Mouse (Mus musculus) liver, postnatal 0 days (tissue): Measurements from ENCODE around the gene Ttc7. TPM values are rescaled to one million over a fixed set of nuclear protein-coding genes. Genes with fewer than 3 reads are reported as not detected.

ENCODE experiments used
- ATAC-seq: fragments of 200-750 bp; cut with Nextera tagmentation; 2 replicates; pipeline ENCODE4 v1.8.0; 2017; ENCODE audit warnings: mild to moderate bottlenecking, moderate library complexity
- DNase-seq: peaks from one replicate; pipeline ENCODE4 v3.0.0-alpha.2; 2016
- H3K27ac ChIP-seq: fragments of 300-500 bp; sonication (generic); 2 replicates; pipeline ENCODE4 v1.5.1; 2014; ENCODE audit warnings: antibody characterized with exemption, moderate library complexity, mild to moderate bottlenecking, low read depth
- H3K27me3 ChIP-seq: fragments of 300-500 bp; sonication (generic); 2 replicates; pipeline ENCODE4 v1.6.1; 2014; ENCODE audit warnings: low read length, control low read depth, mixed read lengths; ENCODE audit not compliant: insufficient read depth
- H3K36me3 ChIP-seq: fragments of 300-500 bp; sonication (generic); replicated peaks from 2 replicates; pipeline ENCODE4 v1.6.1; 2014; ENCODE audit warnings: mild to moderate bottlenecking, control low read depth, low read length, moderate library complexity, mixed read lengths; ENCODE audit not compliant: insufficient read depth
- H3K4me1 ChIP-seq: fragments of 300-500 bp; sonication (generic); 2 replicates; pipeline ENCODE4 v1.6.1; 2014; ENCODE audit warnings: antibody characterized with exemption, mild to moderate bottlenecking, control low read depth; ENCODE audit not compliant: insufficient read depth
- H3K4me2 ChIP-seq: fragments of 300-500 bp; sonication (generic); 2 replicates; pipeline ENCODE4 v1.6.1; 2014; ENCODE audit warnings: low read depth, mild to moderate bottlenecking, low read length, moderate library complexity, mixed read lengths
- H3K4me3 ChIP-seq: fragments of 300-500 bp; sonication (generic); 2 replicates; pipeline ENCODE4 v1.5.1; 2014; ENCODE audit warnings: low read depth, low read length
- H3K9ac ChIP-seq: fragments of 300-500 bp; sonication (generic); replicated peaks from 2 replicates; pipeline ENCODE4 v1.6.1; 2014; ENCODE audit warnings: mild to moderate bottlenecking, moderate library complexity
- H3K9me3 ChIP-seq: fragments of 300-500 bp; sonication (generic); 2 replicates; pipeline ENCODE4 v1.6.1; 2016; ENCODE audit warnings: mild to moderate bottlenecking, control low read depth, low read length, mixed read lengths
- CTCF ChIP-seq: sonication (generic); IDR thresholded peaks from 2 replicates; pipeline ENCODE4 v1.5.1; 2016; ENCODE audit warnings: antibody characterized with exemption, low read depth
- EP300 ChIP-seq: IDR thresholded peaks from 2 replicates; pipeline ENCODE4 v1.6.1; 2016; ENCODE audit warnings: antibody characterized with exemption, low read depth, mild to moderate bottlenecking
- WGBS: fragments of 180-500 bp; shearing (Covaris S2); extraction: QIAGEN DNeasy Blood & Tissue Kit; methylation state at CpG from one replicate; pipeline ENCODE4 v1.1.7; 2014; ENCODE audit not compliant: insufficient replicate concordance; 5-methylcytosine and 5-hydroxymethylcytosine counted together
- polyA plus RNA-seq: library from polyadenylated mRNA; unstranded; fragments of >200 nt; fragmentation: Nextera tagmentation; extraction: Ambion mirVana; gene quantifications from 2 replicates; pipeline ENCODE4 v1.2.1, GENCODE M21; 2015

The Ttc7 gene
- polyA plus RNA-seq, 1 experiment from 2014 or later: 12.1 TPM

DNA sequence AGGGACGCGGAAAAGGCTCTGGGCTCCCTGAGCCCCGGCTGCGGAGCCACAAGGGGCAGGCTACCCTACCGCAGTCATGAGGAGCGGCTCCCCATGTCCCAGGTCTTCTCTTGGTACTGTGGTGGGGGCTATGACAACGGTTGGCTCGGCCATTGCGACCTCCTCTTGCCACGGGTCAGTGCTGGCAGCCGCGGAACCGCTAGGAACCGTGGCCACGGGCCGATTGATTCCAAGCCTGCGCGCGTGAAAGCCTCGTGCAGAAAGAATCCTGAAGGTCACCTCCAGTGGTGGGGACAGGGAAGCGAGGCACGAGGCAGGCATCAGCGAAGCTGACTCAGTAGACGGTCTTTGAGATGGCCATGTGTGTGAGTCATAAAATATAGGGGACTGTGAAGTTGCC, 144.8 kb downstream of the Ttc7 start, which contains the start of gene Stpg4:
TSS of gene Stpg4 (minus strand) at position 231 of the 400 bp plus-strand sequence.
- no peak for ATAC-seq
- Histone ChIP-seq H3K9ac (no peak within 1 kb of the TSS), H3K4me3 (no peak within 1 kb of the TSS), H3K27me3 (no peaks in the 10 kb centered on the region), H3K27ac (no peak within 1 kb of the TSS), H3K4me2 (no peak within 1 kb of the TSS), H3K9me3 (peaks cover 2% of the 10 kb centered on the region; the same call in 1 of the 2 replicates), H3K4me1 (no peaks in the 10 kb centered on the region), H3K36me3 (peaks cover 25% of the 10 kb centered on the region)
- WGBS: 71% methylated on average over 24 of the region's 24 CpGs
- no peak for DNase-seq
- TF ChIP-seq EP300 (no peak), CTCF (no peak)

DNA sequence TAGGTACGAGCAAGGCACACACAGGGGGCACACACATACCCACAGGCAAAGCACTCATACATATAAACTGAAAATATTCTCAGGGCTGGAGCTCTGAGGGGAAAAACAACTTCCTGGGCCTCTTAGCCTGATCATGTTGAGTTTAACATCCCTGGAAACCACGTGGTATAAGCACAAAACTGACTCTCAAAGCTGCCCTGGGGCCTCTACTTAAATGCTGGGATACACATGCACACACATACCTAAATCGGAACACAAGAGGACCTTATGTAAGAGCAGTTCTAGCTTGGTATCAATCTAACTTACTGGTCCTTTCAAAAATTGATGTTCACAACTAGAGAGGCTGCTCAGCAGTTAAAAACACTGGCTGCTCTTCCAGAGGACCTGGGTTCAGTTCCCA, 146.7 kb downstream of the Ttc7 start:
- ATAC-seq (no peak), DNase-seq (no peak)
- peaks cover 38% of the 10 kb centered on the region for H3K36me3 ChIP-seq
- no peak overlapping the region for H3K4me3 ChIP-seq
- H3K4me2 ChIP-seq: no peak overlapping the region
- no peak overlapping the region for H3K27ac ChIP-seq
- no peaks in the 10 kb centered on the region for H3K27me3 ChIP-seq
- peaks cover 2% of the 10 kb centered on the region; the same call in 1 of the 2 replicates for H3K9me3 ChIP-seq
- no peak for TF ChIP-seq CTCF
- no peak for TF ChIP-seq EP300
- no peak overlapping the region for H3K9ac ChIP-seq
- H3K4me1 ChIP-seq: no peaks in the 10 kb centered on the region
- WGBS: 82% methylated on average over 3 of the region's 3 CpGs

Other genes starting within 250 kb of the Ttc7 start
- gene Socs5, start 175.2 kb upstream of the Ttc7 start, polyA plus RNA-seq: 1.4 and 1.7 TPM in 2 replicates
- 139 and 148 TPM in 2 replicates for gene Mcfd2, start 17.0 kb upstream of the Ttc7 start, polyA plus RNA-seq
- not detected in 2 replicates for gene Stpg4, start 144.9 kb downstream of the Ttc7 start, polyA plus RNA-seq
- gene Calm2, start 164.0 kb downstream of the Ttc7 start, polyA plus RNA-seq: 397 and 413 TPM in 2 replicates